Mouse (Mus musculus) gastrocnemius, postnatal 36 days (tissue): ENCODE measurements around the gene Akr1c19. TPM values are rescaled to one million over a fixed set of nuclear protein-coding genes. Genes with fewer than 3 reads are reported as not detected.
"Not testable (repeated sequence)": the region's sequence is repeated elsewhere in the genome, so short reads cannot be mapped to it uniquely, and the experiment has no call there.

ENCODE experiments used
- DNase-seq, 2 experiments: peaks; one replicate each; pipeline ENCODE4 v3.0.0; 2022
- intact Hi-C: fragments of 180-260 bp; cut with DNase I; formaldehyde crosslinking; loops from one replicate; pipeline ENCODE4 v1.15.1; 2025
- long read RNA-seq, 2 experiments: library from polyadenylated mRNA; stranded (forward); transcript quantifications; one replicate each; pipeline ENCODE4 v2.0.0; 2021
- total RNA-seq, 2 experiments: library from RNA; stranded (reverse); gene quantifications; 2 replicates each; pipeline ENCODE4 v1.2.3; 2021

The Akr1c19 gene
- under 1 TPM; 0.20 to 0.28 TPM for total RNA-seq
- long read RNA-seq, experiment 1: 0 reads
- long read RNA-seq, experiment 2: 0 reads

GRCm38 (mm10) chr13:4228441-4228840, at the start of gene Akr1c19:
TSS of gene Akr1c19 (plus strand) at chr13:4228700.
- DNase-seq: no peak
- intact Hi-C loops: no loop called here

- DNase-seq, intact Hi-C loops: not testable (repeated sequence)
Observed at GRCm38 (mm10) chr13:4181321-4181720, 47.2 kb upstream of the Akr1c19 start.

- intact Hi-C loops: no loop called here
- no peak for DNase-seq
Observed at GRCm38 (mm10) chr13:4183116-4183515, 45.4 kb upstream of the Akr1c19 start.

GRCm38 (mm10) chr13:4186641-4187411, 41.7 kb upstream of the Akr1c19 start:
- DNase-seq, intact Hi-C loops: not testable (repeated sequence)

GRCm38 (mm10) chr13:4188174-4188573, 40.3 kb upstream of the Akr1c19 start:
- intact Hi-C loops: no loop called here
- no peak for DNase-seq

- no peak for DNase-seq
Observed at GRCm38 (mm10) chr13:4190904-4191303, 37.6 kb upstream of the Akr1c19 start, which contains the start of gene Akr1c13. TSS of gene Akr1c13 (plus strand) at chr13:4191150.

GRCm38 (mm10) chr13:4192511-4192910, 36.0 kb upstream of the Akr1c19 start:
- no peak for DNase-seq
- intact Hi-C loops: no loop called here

More at GRCm38 (mm10) chr13:4190904-4191303, 37.6 kb upstream of the Akr1c19 start, which contains the start of gene Akr1c13:
- intact Hi-C loops: no loop called here

- no peak for DNase-seq
Observed at GRCm38 (mm10) chr13:4206147-4206903, 22.2 kb upstream of the Akr1c19 start.

GRCm38 (mm10) chr13:4211560-4212299, 16.8 kb upstream of the Akr1c19 start:
- intact Hi-C loops: no loop called here
- DNase-seq: no peak

More at GRCm38 (mm10) chr13:4206147-4206903, 22.2 kb upstream of the Akr1c19 start:
- intact Hi-C loops: no loop called here

- intact Hi-C loops: no loop called here
- no peak for DNase-seq
Observed at GRCm38 (mm10) chr13:4212309-4212708, 16.2 kb upstream of the Akr1c19 start.

GRCm38 (mm10) chr13:4215496-4215895, 13.0 kb upstream of the Akr1c19 start:
- DNase-seq, intact Hi-C loops: not testable (repeated sequence)

GRCm38 (mm10) chr13:4230841-4231623, 2.5 kb downstream of the Akr1c19 start:
- DNase-seq: no peak
- intact Hi-C loops: no loop called here

GRCm38 (mm10) chr13:4233135-4233534, 4.6 kb downstream of the Akr1c19 start:
- intact Hi-C loops: no loop called here
- no peak for DNase-seq

GRCm38 (mm10) chr13:4233536-4234172, 5.2 kb downstream of the Akr1c19 start:
- intact Hi-C loops: no loop called here
- DNase-seq: no peak

GRCm38 (mm10) chr13:4244861-4245559, 16.5 kb downstream of the Akr1c19 start:
- intact Hi-C loops: no loop called here
- no peak for DNase-seq

GRCm38 (mm10) chr13:4249347-4249746, 20.8 kb downstream of the Akr1c19 start:
- intact Hi-C loops: no loop called here
- no peak for DNase-seq

- intact Hi-C loops: not testable (repeated sequence)
Observed at GRCm38 (mm10) chr13:4256894-4257293, 28.4 kb downstream of the Akr1c19 start.

GRCm38 (mm10) chr13:4257349-4257748, 28.8 kb downstream of the Akr1c19 start:
- intact Hi-C loops: no loop called here

More at GRCm38 (mm10) chr13:4256894-4257293, 28.4 kb downstream of the Akr1c19 start:
- not testable (repeated sequence) for DNase-seq

GRCm38 (mm10) chr13:4264612-4265011, 36.1 kb downstream of the Akr1c19 start:
- intact Hi-C loops: no loop called here
- no peak for DNase-seq

More at GRCm38 (mm10) chr13:4257349-4257748, 28.8 kb downstream of the Akr1c19 start:
- DNase-seq: no peak
